Mouse (Mus musculus): ENCODE data around the gene Mymx. TPM values are rescaled to one million over a fixed set of nuclear protein-coding genes. Genes with fewer than 3 reads are reported as not detected.

The Mymx gene
- polyA plus RNA-seq, 1 experiment from 2014 or later: 0.49 TPM

DNA sequence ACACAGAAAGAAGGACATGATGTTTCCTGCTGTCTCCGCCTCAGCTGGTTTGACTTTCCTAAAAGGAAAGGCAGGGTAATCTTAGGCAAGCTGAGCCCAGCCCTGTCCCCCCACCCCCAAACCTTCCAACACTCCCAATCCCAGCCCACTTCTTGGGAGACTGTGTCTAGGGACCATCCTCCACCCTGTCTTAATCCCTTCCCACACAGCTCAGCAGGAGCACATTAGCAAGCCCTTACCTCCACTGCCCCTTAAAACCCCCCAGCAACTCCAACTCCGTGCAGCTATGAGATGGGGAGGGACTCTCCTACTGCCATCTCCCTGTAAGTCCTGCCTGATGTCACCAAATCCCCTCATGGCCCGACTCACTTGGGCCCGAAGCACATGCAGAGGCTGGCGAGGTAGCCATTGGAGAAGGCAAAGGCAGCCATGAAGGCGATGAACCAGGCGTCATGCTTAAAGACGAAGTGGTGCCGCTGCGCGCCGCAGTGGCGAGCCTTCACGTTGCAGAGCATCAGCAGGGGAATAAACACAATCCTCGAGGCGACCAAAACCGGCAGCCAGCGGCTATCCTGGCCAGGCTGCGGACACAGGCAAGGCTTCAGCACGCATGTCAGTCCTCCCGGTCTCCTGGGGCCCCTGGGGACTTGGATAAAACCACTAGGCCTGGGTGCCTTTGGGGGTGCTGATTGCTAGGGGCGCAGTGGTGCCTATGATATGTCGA, 16.0 kb downstream of the Mymx start:
- no peak for ATAC-seq (replicated peaks; ENCODE audit: extremely low read depth, insufficient read depth, low FRiP score)
- peak overlapping the region; percentile 93 for H3K27ac ChIP-seq (ENCODE audit: low read length)
- peak overlapping the region; percentile 58 for H3K9ac ChIP-seq (ENCODE audit: low read length)
- H3K4me2 ChIP-seq (ENCODE audit: low read depth, low read length): no peak overlapping the region; the same call in 1 of the 2 replicates
- peaks cover 5% of the 10 kb centered on the region for H3K9me3 ChIP-seq (replicated peaks; ENCODE audit: control insufficient read depth, low read length)
- no peaks in the 10 kb centered on the region for H3K27me3 ChIP-seq (ENCODE audit: control insufficient read depth, insufficient read depth, low read length)
- WGBS: 59% methylated on average over 23 of the region's 23 CpGs
- peaks cover 34% of the 10 kb centered on the region for H3K4me1 ChIP-seq (ENCODE audit: control insufficient read depth, insufficient read depth, low read length)
- H3K36me3 ChIP-seq (ENCODE audit: control insufficient read depth, insufficient read depth): peaks cover 31% of the 10 kb centered on the region
- H3K4me3 ChIP-seq (ENCODE audit: low read length): no peak overlapping the region

DNA sequence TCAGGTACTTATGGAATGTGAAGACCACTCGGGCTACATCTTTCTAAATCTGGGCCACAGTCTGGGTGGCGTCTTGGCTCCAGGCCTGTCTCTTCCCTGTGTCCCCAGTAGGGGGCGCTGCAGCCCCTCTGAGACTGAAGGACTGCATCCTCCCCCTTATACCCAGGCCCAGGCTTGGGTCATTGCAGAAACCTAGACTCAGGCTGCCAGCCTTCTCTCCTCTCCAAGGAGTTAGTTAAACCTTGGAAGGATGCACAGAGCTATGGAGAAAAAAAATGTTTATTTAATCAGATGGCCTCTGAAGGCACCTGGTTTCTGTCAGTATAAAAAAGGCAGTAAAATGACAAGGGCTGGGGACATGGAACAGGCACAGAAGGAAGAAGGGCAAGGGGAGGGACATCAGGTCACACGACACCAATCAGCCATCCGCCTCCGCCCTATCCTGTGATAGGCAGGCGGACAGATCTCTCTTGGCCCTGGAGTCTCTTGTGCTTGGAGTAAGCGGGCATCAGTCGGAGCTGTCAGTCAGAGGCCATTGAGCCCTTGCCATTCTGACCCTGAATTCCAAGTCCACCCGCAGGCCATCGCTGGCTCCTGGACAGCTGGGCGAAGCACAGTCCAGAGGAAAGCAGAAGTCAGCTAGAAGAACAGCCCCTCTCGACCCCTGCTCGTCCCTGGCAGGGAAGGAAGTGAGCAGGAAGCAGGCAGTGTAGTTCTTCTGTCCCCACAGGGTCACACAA, 16.8 kb downstream of the Mymx start:
- Histone ChIP-seq H3K9ac (ENCODE audit: low read length) (peak overlapping the region; percentile 58), H3K27ac (ENCODE audit: low read length) (peak overlapping the region; percentile 93), H3K9me3 (replicated peaks; ENCODE audit: control insufficient read depth, low read length) (peaks cover 5% of the 10 kb centered on the region), H3K4me1 (ENCODE audit: control insufficient read depth, insufficient read depth, low read length) (peaks cover 35% of the 10 kb centered on the region), H3K27me3 (ENCODE audit: control insufficient read depth, insufficient read depth, low read length) (no peaks in the 10 kb centered on the region), H3K4me2 (ENCODE audit: low read depth, low read length) (peak overlapping the region; percentile 19; the same call in 1 of the 2 replicates), H3K36me3 (ENCODE audit: control insufficient read depth, insufficient read depth) (peaks cover 31% of the 10 kb centered on the region), H3K4me3 (ENCODE audit: low read length) (no peak overlapping the region)
- peak; percentile 85 for ATAC-seq (replicated peaks; ENCODE audit: extremely low read depth, insufficient read depth, low FRiP score)
- 12% methylated on average over 14 of the region's 14 CpGs for WGBS

DNA sequence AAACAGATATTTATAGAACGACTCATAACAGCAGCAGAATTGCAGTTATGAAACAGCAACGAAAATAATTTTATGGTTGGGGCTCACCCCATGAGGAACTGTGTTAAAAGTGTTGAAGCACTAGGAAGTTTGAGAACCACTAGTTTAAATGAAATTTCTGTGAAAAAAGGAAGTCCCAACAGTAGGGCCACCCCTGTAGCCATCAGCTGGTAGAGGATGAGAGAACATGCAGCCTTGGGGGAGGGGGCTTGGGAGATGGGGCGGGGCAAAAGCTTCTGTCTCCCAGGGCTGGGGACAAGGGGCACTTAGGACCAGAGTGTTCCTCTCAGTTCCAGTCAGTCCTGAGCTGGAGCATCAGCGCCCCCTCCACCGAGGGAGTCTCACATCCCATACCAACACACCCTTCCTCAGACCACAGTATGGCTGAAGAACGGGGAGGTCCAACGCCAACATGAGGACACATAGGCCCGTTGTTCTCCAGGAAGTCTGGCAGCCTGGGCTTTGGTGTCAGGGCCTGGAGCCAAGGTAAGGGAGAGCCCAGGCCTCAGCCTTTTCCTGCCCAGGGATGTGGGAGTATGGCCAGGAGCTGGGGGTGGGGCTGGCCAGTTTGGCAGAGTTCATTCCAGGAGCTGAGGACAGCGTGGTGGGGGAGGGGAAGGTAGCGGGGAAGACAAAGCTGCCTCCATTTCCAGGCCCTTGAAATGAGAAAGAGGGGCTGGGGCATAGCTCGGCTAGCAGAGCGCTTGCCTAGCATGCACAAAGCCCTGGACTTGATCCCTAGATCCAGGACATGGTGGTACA, 17.6 kb downstream of the Mymx start:
- no peaks in the 10 kb centered on the region for H3K27me3 ChIP-seq (ENCODE audit: control insufficient read depth, insufficient read depth, low read length)
- H3K4me3 ChIP-seq (ENCODE audit: low read length): no peak overlapping the region
- peaks cover 5% of the 10 kb centered on the region for H3K9me3 ChIP-seq (replicated peaks; ENCODE audit: control insufficient read depth, low read length)
- H3K9ac ChIP-seq (ENCODE audit: low read length): 0 out of 2 replicates have a peak overlapping the region, but pooled peaks have one; percentile 38
- peak; percentile 75 for ATAC-seq (replicated peaks; ENCODE audit: extremely low read depth, insufficient read depth, low FRiP score)
- 28% methylated on average over 12 of the region's 12 CpGs for WGBS
- H3K36me3 ChIP-seq (ENCODE audit: control insufficient read depth, insufficient read depth): peaks cover 27% of the 10 kb centered on the region
- peaks cover 35% of the 10 kb centered on the region for H3K4me1 ChIP-seq (ENCODE audit: control insufficient read depth, insufficient read depth, low read length)
- H3K4me2 ChIP-seq (ENCODE audit: low read depth, low read length): peak overlapping the region; percentile 5; the same call in 1 of the 2 replicates
- H3K27ac ChIP-seq (ENCODE audit: low read length): peak overlapping the region; percentile 93

DNA sequence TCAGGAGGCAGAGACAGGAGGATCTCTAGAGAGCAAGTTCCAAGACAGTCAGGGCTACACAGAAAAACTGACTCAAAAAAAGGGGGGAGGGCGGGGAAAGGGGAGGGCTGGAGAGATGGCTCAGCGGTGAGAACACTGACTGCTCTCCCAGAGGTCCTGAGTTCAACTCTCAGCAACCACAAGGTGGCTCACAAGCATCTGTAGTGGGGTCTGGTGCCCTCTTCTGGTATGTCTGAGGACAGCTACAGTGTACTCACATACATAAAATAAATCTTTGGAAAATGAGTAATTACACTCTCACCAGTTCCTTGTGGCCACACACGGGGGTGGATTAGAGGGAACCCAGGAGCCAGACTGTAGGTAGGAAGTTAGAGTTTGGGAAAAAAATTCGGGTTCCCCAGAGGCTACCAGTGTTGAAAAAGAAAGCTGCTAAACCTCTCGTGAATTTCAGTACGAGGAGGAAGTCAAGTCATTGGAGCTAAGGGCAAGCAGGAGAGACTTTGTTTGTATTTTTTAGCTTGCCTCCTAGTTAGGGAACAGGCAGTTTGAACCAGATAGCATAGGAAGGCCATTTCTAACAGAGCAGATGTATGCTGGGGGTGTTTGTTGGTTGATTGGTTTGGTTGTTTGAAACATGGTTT, 19.1 kb downstream of the Mymx start:
- no peak for ATAC-seq (replicated peaks; ENCODE audit: extremely low read depth, insufficient read depth, low FRiP score)
- Histone ChIP-seq H3K27ac (ENCODE audit: low read length) (no peak overlapping the region), H3K36me3 (ENCODE audit: control insufficient read depth, insufficient read depth) (peaks cover 14% of the 10 kb centered on the region), H3K4me2 (ENCODE audit: low read depth, low read length) (no peak overlapping the region), H3K27me3 (ENCODE audit: control insufficient read depth, insufficient read depth, low read length) (no peaks in the 10 kb centered on the region), H3K9me3 (replicated peaks; ENCODE audit: control insufficient read depth, low read length) (peaks cover 5% of the 10 kb centered on the region), H3K9ac (ENCODE audit: low read length) (no peak overlapping the region), H3K4me1 (ENCODE audit: control insufficient read depth, insufficient read depth, low read length) (peaks cover 44% of the 10 kb centered on the region), H3K4me3 (ENCODE audit: low read length) (no peak overlapping the region)
- 59% methylated on average over 6 of the region's 6 CpGs for WGBS

DNA sequence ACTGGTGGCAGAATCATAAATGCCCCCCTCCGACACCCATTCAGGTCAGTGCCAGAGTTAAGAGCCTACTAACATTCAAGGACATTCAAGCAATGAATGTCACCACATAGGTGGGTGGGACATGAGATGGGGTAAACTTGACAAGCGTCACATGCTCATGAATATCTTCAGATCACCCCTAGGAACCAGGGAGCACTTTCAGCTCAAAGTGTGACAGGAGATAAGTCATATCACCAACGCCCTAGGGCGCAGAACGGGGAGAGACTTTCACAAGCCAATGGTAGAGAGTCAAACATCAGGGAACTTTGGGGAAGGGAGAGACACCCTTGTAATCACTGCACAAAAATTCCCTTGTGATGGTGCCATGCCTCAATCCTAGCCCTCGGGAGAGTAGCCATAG, 19.7 kb downstream of the Mymx start:
- no peak overlapping the region for H3K4me2 ChIP-seq (ENCODE audit: low read depth, low read length)
- ATAC-seq (replicated peaks; ENCODE audit: extremely low read depth, insufficient read depth, low FRiP score): no peak
- peaks cover 44% of the 10 kb centered on the region for H3K4me1 ChIP-seq (ENCODE audit: control insufficient read depth, insufficient read depth, low read length)
- no peak overlapping the region for H3K27ac ChIP-seq (ENCODE audit: low read length)
- H3K9ac ChIP-seq (ENCODE audit: low read length): no peak overlapping the region
- H3K4me3 ChIP-seq (ENCODE audit: low read length): no peak overlapping the region
- 70% methylated on average over 6 of the region's 6 CpGs for WGBS
- H3K36me3 ChIP-seq (ENCODE audit: control insufficient read depth, insufficient read depth): peaks cover 10% of the 10 kb centered on the region
- no peaks in the 10 kb centered on the region for H3K27me3 ChIP-seq (ENCODE audit: control insufficient read depth, insufficient read depth, low read length)
- peaks cover 5% of the 10 kb centered on the region for H3K9me3 ChIP-seq (replicated peaks; ENCODE audit: control insufficient read depth, low read length)

DNA sequence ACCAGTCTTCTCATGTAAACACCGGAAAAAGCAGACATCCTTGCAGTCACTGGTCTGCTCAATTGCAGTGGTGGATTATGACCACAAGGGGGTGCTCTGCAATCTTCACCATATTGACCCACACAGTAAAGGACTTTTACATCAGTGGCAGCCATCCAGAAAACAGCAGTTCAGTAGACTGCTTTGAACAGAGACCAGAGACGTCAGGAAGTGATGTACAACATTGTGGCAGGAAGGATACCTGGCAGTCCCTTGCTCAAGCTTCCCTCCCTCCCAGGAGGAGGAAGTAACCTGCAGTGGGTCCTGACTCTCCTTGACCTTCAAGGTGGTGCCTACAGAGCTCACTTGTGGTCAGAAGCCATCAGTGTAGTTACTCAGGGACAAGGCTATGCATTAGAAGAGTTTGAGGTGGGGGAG, 20.3 kb downstream of the Mymx start:
- Histone ChIP-seq H3K36me3 (ENCODE audit: control insufficient read depth, insufficient read depth) (peaks cover 5% of the 10 kb centered on the region), H3K27me3 (ENCODE audit: control insufficient read depth, insufficient read depth, low read length) (no peaks in the 10 kb centered on the region), H3K4me3 (ENCODE audit: low read length) (no peak overlapping the region), H3K4me1 (ENCODE audit: control insufficient read depth, insufficient read depth, low read length) (peaks cover 44% of the 10 kb centered on the region), H3K9me3 (replicated peaks; ENCODE audit: control insufficient read depth, low read length) (peaks cover 2% of the 10 kb centered on the region), H3K27ac (ENCODE audit: low read length) (peak overlapping the region; percentile 68), H3K9ac (ENCODE audit: low read length) (no peak overlapping the region), H3K4me2 (ENCODE audit: low read depth, low read length) (no peak overlapping the region)
- ATAC-seq (replicated peaks; ENCODE audit: extremely low read depth, insufficient read depth, low FRiP score): no peak
- 7% methylated on average over 2 of the region's 2 CpGs for WGBS

DNA sequence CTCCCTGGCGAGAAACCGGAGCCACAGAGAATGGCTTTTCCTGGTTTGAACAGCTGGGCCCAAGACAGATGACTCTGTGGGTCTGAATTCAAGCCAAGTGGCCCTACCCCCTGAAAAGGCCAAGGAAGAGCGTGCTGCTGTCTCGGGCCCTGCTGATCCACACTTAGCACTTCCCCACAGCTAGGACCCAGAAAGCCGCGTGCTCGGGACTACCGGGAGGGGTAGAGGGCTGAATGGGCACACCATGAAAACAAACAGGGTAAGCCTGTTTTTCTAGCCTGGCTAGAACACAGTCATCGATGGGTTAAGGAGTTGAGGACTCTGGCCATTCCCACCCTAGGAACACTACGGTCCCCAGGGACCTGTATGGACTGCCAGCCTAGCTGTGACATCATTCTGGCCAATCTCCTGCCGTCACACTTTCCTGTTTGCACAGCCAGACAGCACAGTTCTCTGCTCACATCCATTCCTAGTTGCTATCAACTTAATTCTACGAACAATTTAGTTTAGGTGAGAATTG, 20.9 kb downstream of the Mymx start:
- Histone ChIP-seq H3K36me3 (ENCODE audit: control insufficient read depth, insufficient read depth) (no peaks in the 10 kb centered on the region; the same call in 1 of the 2 replicates), H3K27ac (ENCODE audit: low read length) (peak overlapping the region; percentile 68), H3K4me2 (ENCODE audit: low read depth, low read length) (0 out of 2 replicates have a peak overlapping the region, but pooled peaks have one; percentile 5), H3K4me3 (ENCODE audit: low read length) (no peak overlapping the region), H3K9ac (ENCODE audit: low read length) (peak overlapping the region; percentile 41; the same call in 1 of the 2 replicates), H3K27me3 (ENCODE audit: control insufficient read depth, insufficient read depth, low read length) (no peaks in the 10 kb centered on the region), H3K4me1 (ENCODE audit: control insufficient read depth, insufficient read depth, low read length) (peaks cover 41% of the 10 kb centered on the region), H3K9me3 (replicated peaks; ENCODE audit: control insufficient read depth, low read length) (no peaks in the 10 kb centered on the region)
- 37% methylated on average over 12 of the region's 12 CpGs for WGBS
- ATAC-seq (replicated peaks; ENCODE audit: extremely low read depth, insufficient read depth, low FRiP score): no peak

DNA sequence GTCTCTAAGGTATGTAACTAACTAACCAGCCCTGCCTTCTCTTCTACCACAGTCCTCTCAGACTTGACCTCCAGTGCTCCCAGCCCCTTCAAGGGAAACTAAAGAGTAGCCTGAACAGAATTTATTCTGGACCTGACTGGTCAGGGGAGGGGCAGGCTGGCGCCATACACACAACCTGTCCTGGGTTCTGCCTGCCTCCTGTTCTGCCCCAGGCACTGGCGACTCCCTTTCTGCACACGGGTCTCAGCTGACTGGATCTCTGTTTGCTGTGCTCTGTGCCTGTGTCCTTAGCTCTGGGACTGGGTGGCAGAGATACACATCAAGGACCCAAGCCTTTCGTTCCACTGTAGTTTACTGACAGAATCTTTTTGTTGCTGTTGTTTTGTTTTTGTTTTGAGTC, 22.3 kb downstream of the Mymx start:
- H3K36me3 ChIP-seq (ENCODE audit: control insufficient read depth, insufficient read depth): no peaks in the 10 kb centered on the region
- ATAC-seq (replicated peaks; ENCODE audit: extremely low read depth, insufficient read depth, low FRiP score): no peak
- no peaks in the 10 kb centered on the region for H3K9me3 ChIP-seq (replicated peaks; ENCODE audit: control insufficient read depth, low read length)
- no peaks in the 10 kb centered on the region for H3K27me3 ChIP-seq (ENCODE audit: control insufficient read depth, insufficient read depth, low read length)
- H3K4me1 ChIP-seq (ENCODE audit: control insufficient read depth, insufficient read depth, low read length): peaks cover 36% of the 10 kb centered on the region
- H3K9ac ChIP-seq (ENCODE audit: low read length): no peak overlapping the region
- no peak overlapping the region for H3K27ac ChIP-seq (ENCODE audit: low read length)
- 88% methylated on average over 4 of the region's 4 CpGs for WGBS
- no peak overlapping the region for H3K4me3 ChIP-seq (ENCODE audit: low read length)
- H3K4me2 ChIP-seq (ENCODE audit: low read depth, low read length): no peak overlapping the region

All from heart, embryonic 16.5 days (tissue).